Mouse (Mus musculus) heart, adult 18-20 months (tissue): Measurements from ENCODE around the gene Rcl1. TPM values are rescaled to one million over a fixed set of nuclear protein-coding genes. Genes with fewer than 3 reads are reported as not detected.

Source experiments
- DNase-seq, 2 experiments: peaks; one replicate each; pipeline ENCODE4 v3.0.0; 2021 to 2022; ENCODE audit warnings: mixed read lengths in 1 of 2
- long read RNA-seq, 2 experiments: library from polyadenylated mRNA; stranded (forward); transcript quantifications; one replicate each; pipeline ENCODE4 v2.0.0; 2021
- total RNA-seq, 2 experiments: library from RNA; stranded (reverse); gene quantifications; 2 replicates each; pipeline ENCODE4 v1.2.3; 2021

Rcl1 gene
- 1 to 10 TPM; 4.2 to 5.9 TPM for total RNA-seq
- long read RNA-seq, experiment 1, transcript Rcl1-201 (9 exons, 1,803 nt): major isoform, 8 of 8 reads
- long read RNA-seq, experiment 1, partial matches to known transcripts: 0 of 8 reads
- long read RNA-seq, experiment 1, other reads (novel, unspliced or antisense): 0 of 8 reads
- long read RNA-seq, experiment 2, partial matches to known transcripts: 0 of 2 reads
- long read RNA-seq, experiment 2, other reads (novel, unspliced or antisense): 1 of 2 reads

- DNase-seq: peak; percentile 94 to 98
Measured at GRCm38 (mm10) chr19:29100874-29101542, at the start of gene Rcl1. Gene Rcl1, plus strand, starts transcription at chr19:29101375.

- no peak for DNase-seq
Measured at GRCm38 (mm10) chr19:29052786-29053185, 48.4 kb upstream of the Rcl1 start.

- DNase-seq: no peak
Measured at GRCm38 (mm10) chr19:29054594-29054993, 46.6 kb upstream of the Rcl1 start.

GRCm38 (mm10) chr19:29055469-29055868 lies 45.7 kb upstream of the Rcl1 start:
- DNase-seq: no peak

GRCm38 (mm10) chr19:29058741-29059140 lies 42.4 kb upstream of the Rcl1 start:
- no peak for DNase-seq

- DNase-seq: no peak
Measured at GRCm38 (mm10) chr19:29059688-29060087, 41.5 kb upstream of the Rcl1 start.

GRCm38 (mm10) chr19:29060299-29060698 lies 40.9 kb upstream of the Rcl1 start:
- no peak for DNase-seq

- DNase-seq: no peak
Measured at GRCm38 (mm10) chr19:29063009-29063408, 38.2 kb upstream of the Rcl1 start.

GRCm38 (mm10) chr19:29063577-29064363 lies 37.4 kb upstream of the Rcl1 start:
- DNase-seq: peak; percentile 93 to 97

- DNase-seq: peak; percentile 69 to 79
Measured at GRCm38 (mm10) chr19:29064451-29065102, 36.6 kb upstream of the Rcl1 start.

- DNase-seq: peak; percentile 93 to 95
Measured at GRCm38 (mm10) chr19:29066981-29067471, 34.1 kb upstream of the Rcl1 start.

- DNase-seq: no peak
Measured at GRCm38 (mm10) chr19:29069195-29069594, 32.0 kb upstream of the Rcl1 start.

GRCm38 (mm10) chr19:29074802-29075201 lies 26.4 kb upstream of the Rcl1 start:
- peak; percentile 44 to 64 for DNase-seq

GRCm38 (mm10) chr19:29088628-29089027 lies 12.5 kb upstream of the Rcl1 start:
- DNase-seq: peak in 1 of 2 experiments; percentile 33

- DNase-seq: no peak
Measured at GRCm38 (mm10) chr19:29092194-29092593, 9.0 kb upstream of the Rcl1 start.

GRCm38 (mm10) chr19:29099106-29099505 lies 2.1 kb upstream of the Rcl1 start:
- DNase-seq: no peak

- DNase-seq: no peak
Measured at GRCm38 (mm10) chr19:29099596-29099995, 1.6 kb upstream of the Rcl1 start.

GRCm38 (mm10) chr19:29100261-29100660 lies 914 bp upstream of the Rcl1 start:
- DNase-seq: no peak

- no peak for DNase-seq
Measured at GRCm38 (mm10) chr19:29101591-29101990, 416 bp downstream of the Rcl1 start.

GRCm38 (mm10) chr19:29102098-29102497 lies 923 bp downstream of the Rcl1 start:
- DNase-seq: no peak

- DNase-seq: no peak
Measured at GRCm38 (mm10) chr19:29105816-29106215, 4.6 kb downstream of the Rcl1 start.

- no peak for DNase-seq
Measured at GRCm38 (mm10) chr19:29106261-29106660, 5.1 kb downstream of the Rcl1 start.
